Mouse (Mus musculus): ENCODE results near the gene Gdpd3. TPM values are rescaled to one million over a fixed set of nuclear protein-coding genes. Genes with fewer than 3 reads are reported as not detected.

The Gdpd3 gene
- polyA plus RNA-seq, 1 experiment from 2014 or later: 1.5 TPM

DNA sequence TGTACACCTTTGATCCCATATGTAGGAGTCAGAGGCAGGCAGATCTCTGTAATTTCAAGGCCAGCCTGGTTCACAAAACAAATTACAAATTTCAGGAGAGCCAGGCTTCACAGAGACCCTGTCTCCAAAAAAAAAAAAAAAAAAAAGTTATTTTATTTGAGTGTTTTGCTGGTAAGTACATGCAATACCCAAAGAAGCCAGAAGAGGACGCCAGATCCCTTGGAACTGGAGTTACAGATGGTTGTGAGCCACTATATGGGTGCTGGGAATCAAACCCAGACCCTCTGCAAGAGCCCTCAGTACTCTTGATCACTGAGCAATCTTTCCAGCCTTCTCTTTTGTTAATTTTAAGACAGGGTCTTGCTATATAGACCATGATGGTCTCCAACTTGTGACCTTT lies 52.7 kb downstream of the Gdpd3 start:
- H3K36me3 ChIP-seq: no peaks in the 10 kb centered on the region
- H3K4me1 ChIP-seq (replicated peaks): peaks cover 17% of the 10 kb centered on the region
- WGBS: 50% methylated on average over 1 of the region's 1 CpGs
- ATAC-seq (ENCODE audit: low read depth): no peak
- H3K9ac ChIP-seq: no peak overlapping the region
- H3K27ac ChIP-seq (replicated peaks): no peak overlapping the region
- H3K4me2 ChIP-seq: no peak overlapping the region
- H3K9me3 ChIP-seq: 0 out of 2 replicates have a peak, but pooled peaks cover 4% of the 10 kb centered on the region
- no peaks in the 10 kb centered on the region for H3K27me3 ChIP-seq
- no peak overlapping the region for H3K4me3 ChIP-seq

DNA sequence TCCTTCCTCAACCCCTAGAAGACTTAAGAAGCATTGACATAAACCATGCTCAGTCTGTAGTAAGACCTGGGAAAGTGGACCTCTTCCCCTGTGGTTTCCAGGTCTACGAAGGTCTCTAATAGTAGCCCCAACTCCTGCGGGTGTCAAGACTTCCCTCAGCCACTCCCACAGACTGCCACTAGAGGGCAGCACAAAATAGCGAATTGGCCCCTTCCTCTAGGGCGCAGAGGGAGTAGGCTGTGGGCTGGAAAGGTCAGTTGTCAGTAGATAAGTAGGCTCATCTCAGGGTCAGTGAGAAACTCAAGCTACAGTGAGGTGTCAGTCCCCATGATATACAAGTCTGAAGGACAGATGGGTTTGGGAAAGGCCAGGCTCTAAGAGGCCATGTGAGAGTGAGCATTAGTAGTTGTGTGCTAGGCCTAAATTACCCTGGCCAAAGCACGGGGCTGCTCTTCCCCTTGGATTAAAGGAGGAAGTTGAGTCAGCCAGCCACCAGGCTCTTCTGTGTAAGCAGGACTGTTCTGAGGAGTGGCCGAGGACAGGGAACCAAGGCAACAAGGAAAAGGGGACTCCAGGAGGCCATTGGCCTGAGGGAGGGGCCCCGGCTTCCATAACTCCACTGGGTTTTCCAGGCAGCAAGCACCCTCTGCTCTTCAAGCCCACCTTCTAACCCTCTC lies 55.8 kb downstream of the Gdpd3 start:
- Histone ChIP-seq H3K27me3 (no peaks in the 10 kb centered on the region), H3K4me3 (peak overlapping the region; percentile 67), H3K9me3 (0 out of 2 replicates have a peak, but pooled peaks cover 4% of the 10 kb centered on the region), H3K4me1 (replicated peaks) (peaks cover 49% of the 10 kb centered on the region), H3K9ac (peak overlapping the region; percentile 95), H3K36me3 (peaks cover 9% of the 10 kb centered on the region; the same call in 1 of the 2 replicates), H3K27ac (replicated peaks) (peak overlapping the region; percentile 90), H3K4me2 (peak overlapping the region; percentile 71)
- ATAC-seq (ENCODE audit: low read depth): no peak
- 25% methylated on average over 7 of the region's 7 CpGs for WGBS

DNA sequence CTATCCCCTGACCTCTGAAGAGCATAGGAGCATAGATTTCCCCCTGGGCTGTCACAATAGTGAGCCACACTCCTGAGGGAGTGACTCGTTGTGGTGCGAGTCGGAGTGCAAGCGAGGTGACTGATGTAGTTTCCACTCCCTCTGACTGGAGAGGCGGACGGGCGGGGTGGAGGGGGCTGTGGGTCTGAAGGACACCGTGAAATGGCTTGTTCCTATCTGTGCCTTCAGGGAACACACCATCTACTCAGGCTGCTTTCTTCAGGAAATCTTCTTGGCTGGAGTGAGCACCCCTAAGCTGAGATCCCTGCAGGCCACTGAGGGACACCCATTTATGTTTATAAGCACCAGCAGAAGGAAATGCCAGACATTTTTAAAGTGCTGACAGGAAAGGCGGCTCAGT lies 56.6 kb downstream of the Gdpd3 start:
- Histone ChIP-seq H3K9me3 (0 out of 2 replicates have a peak, but pooled peaks cover 4% of the 10 kb centered on the region), H3K9ac (peak overlapping the region; percentile 95), H3K27me3 (no peaks in the 10 kb centered on the region), H3K36me3 (peaks cover 13% of the 10 kb centered on the region; the same call in 1 of the 2 replicates), H3K27ac (replicated peaks) (peak overlapping the region; percentile 90), H3K4me3 (peak overlapping the region; percentile 67), H3K4me2 (peak overlapping the region; percentile 71), H3K4me1 (replicated peaks) (peaks cover 53% of the 10 kb centered on the region)
- peak; percentile 38 for ATAC-seq (ENCODE audit: low read depth)
- WGBS: 11% methylated on average over 9 of the region's 9 CpGs

GRCm38 (mm10) chr7:126823202-126823711 lies 57.1 kb downstream of the Gdpd3 start:
- WGBS: 2% methylated on average over 19 of the region's 19 CpGs
- H3K36me3 ChIP-seq: peaks cover 15% of the 10 kb centered on the region; the same call in 1 of the 2 replicates
- peak overlapping the region; percentile 90 for H3K27ac ChIP-seq (replicated peaks)
- peak overlapping the region; percentile 67 for H3K4me3 ChIP-seq
- H3K4me2 ChIP-seq: peak overlapping the region; percentile 71
- H3K9ac ChIP-seq: peak overlapping the region; percentile 95
- peaks cover 54% of the 10 kb centered on the region for H3K4me1 ChIP-seq (replicated peaks)
- H3K27me3 ChIP-seq: no peaks in the 10 kb centered on the region
- H3K9me3 ChIP-seq: 0 out of 2 replicates have a peak, but pooled peaks cover 4% of the 10 kb centered on the region
- ATAC-seq (ENCODE audit: low read depth): peak; percentile 84

DNA sequence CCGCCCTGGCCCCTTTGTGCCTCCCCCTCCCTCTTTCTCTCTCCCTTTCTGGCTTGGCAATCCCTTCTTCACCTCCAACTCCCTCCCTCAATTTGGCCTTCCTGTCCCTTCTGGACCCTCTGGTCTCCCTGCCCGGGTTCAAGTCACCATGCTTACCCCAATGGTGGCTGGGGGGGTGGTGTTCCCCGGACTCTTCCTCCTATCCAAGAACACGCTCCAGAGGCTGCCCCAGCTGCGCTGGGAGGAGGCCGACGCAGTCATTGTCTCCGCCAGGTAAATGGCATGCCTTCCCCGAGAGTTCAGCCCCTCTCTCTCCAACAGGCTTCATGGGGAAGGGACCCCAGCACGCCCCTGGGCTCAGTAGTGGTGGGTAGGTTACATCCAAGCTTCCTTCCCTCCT lies 57.8 kb downstream of the Gdpd3 start:
- Histone ChIP-seq H3K9me3 (0 out of 2 replicates have a peak, but pooled peaks cover 2% of the 10 kb centered on the region), H3K9ac (peak overlapping the region; percentile 95), H3K36me3 (peaks cover 22% of the 10 kb centered on the region), H3K4me1 (replicated peaks) (peaks cover 54% of the 10 kb centered on the region), H3K27me3 (no peaks in the 10 kb centered on the region; the same call in 1 of the 2 replicates), H3K27ac (replicated peaks) (peak overlapping the region; percentile 90), H3K4me2 (peak overlapping the region; percentile 71), H3K4me3 (peak overlapping the region; percentile 67)
- WGBS: 8% methylated on average over 10 of the region's 10 CpGs
- peak; percentile 16; the same call in 1 of the 2 replicates for ATAC-seq (ENCODE audit: low read depth)

Other genes starting within 250 kb of the Gdpd3 start
- gene Eif3c, start 199.9 kb upstream of the Gdpd3 start, polyA plus RNA-seq (2015; fragmentation: Nextera tagmentation; extraction: Ambion mirVana): 188 and 200 TPM in 2 replicates
- gene Apobr, start 181.4 kb upstream of the Gdpd3 start, polyA plus RNA-seq (2015; fragmentation: Nextera tagmentation; extraction: Ambion mirVana): 0.29 and 0.95 TPM in 2 replicates
- gene Cln3, start 180.5 kb upstream of the Gdpd3 start, polyA plus RNA-seq (2015; fragmentation: Nextera tagmentation; extraction: Ambion mirVana): 26.3 and 27.9 TPM in 2 replicates
- gene Il27, start 171.4 kb upstream of the Gdpd3 start, polyA plus RNA-seq (2015; fragmentation: Nextera tagmentation; extraction: Ambion mirVana): not detected in 2 replicates
- gene Nupr1, start 135.5 kb upstream of the Gdpd3 start, polyA plus RNA-seq (2015; fragmentation: Nextera tagmentation; extraction: Ambion mirVana): 7.1 and 9.6 TPM in 2 replicates
- 48.3 and 51.3 TPM in 2 replicates for gene Sgf29, start 117.0 kb upstream of the Gdpd3 start, polyA plus RNA-seq (2015; fragmentation: Nextera tagmentation; extraction: Ambion mirVana)
- 1.4 and 2.1 TPM in 2 replicates for gene Sult1a1, start 89.9 kb upstream of the Gdpd3 start, polyA plus RNA-seq (2015; fragmentation: Nextera tagmentation; extraction: Ambion mirVana)
- 109 and 143 TPM in 2 replicates for gene Bola2, start 70.9 kb upstream of the Gdpd3 start, polyA plus RNA-seq (2015; fragmentation: Nextera tagmentation; extraction: Ambion mirVana)
- 16.2 and 20.5 TPM in 2 replicates for gene Slx1b, start 70.5 kb upstream of the Gdpd3 start, polyA plus RNA-seq (2015; fragmentation: Nextera tagmentation; extraction: Ambion mirVana)
- gene Coro1a, start 58.5 kb upstream of the Gdpd3 start, polyA plus RNA-seq (2015; fragmentation: Nextera tagmentation; extraction: Ambion mirVana): 92.4 and 107 TPM in 2 replicates
- 97.6 and 108 TPM in 2 replicates for gene Mapk3, start 6.7 kb upstream of the Gdpd3 start, polyA plus RNA-seq (2015; fragmentation: Nextera tagmentation; extraction: Ambion mirVana)
- gene Ypel3, start 10.6 kb downstream of the Gdpd3 start, polyA plus RNA-seq (2015; fragmentation: Nextera tagmentation; extraction: Ambion mirVana): 204 and 215 TPM in 2 replicates
- gene Tbx6, start 15.1 kb downstream of the Gdpd3 start, polyA plus RNA-seq (2015; fragmentation: Nextera tagmentation; extraction: Ambion mirVana): 0.25 and 0.66 TPM in 2 replicates
- 216 and 230 TPM in 2 replicates for gene Ppp4c, start 26.2 kb downstream of the Gdpd3 start, polyA plus RNA-seq (2015; fragmentation: Nextera tagmentation; extraction: Ambion mirVana)
- gene Fam57b, start 31.3 kb downstream of the Gdpd3 start, polyA plus RNA-seq (2015; fragmentation: Nextera tagmentation; extraction: Ambion mirVana): 36.8 and 40.6 TPM in 2 replicates
- not detected in 2 replicates for gene 4930451I11Rik, start 65.3 kb downstream of the Gdpd3 start, polyA plus RNA-seq (2015; fragmentation: Nextera tagmentation; extraction: Ambion mirVana)
- 8.2 and 9.5 TPM in 2 replicates for gene Doc2a, start 81.1 kb downstream of the Gdpd3 start, polyA plus RNA-seq (2015; fragmentation: Nextera tagmentation; extraction: Ambion mirVana)
- gene Hirip3, start 95.6 kb downstream of the Gdpd3 start, polyA plus RNA-seq (2015; fragmentation: Nextera tagmentation; extraction: Ambion mirVana): 19.0 and 19.9 TPM in 2 replicates
- gene Ino80e, start 96.0 kb downstream of the Gdpd3 start, polyA plus RNA-seq (2015; fragmentation: Nextera tagmentation; extraction: Ambion mirVana): 74.3 and 79.1 TPM in 2 replicates
- 48.7 and 50.5 TPM in 2 replicates for gene Taok2, start 118.4 kb downstream of the Gdpd3 start, polyA plus RNA-seq (2015; fragmentation: Nextera tagmentation; extraction: Ambion mirVana)
- 25.3 and 25.7 TPM in 2 replicates for gene Tmem219, start 156.6 kb downstream of the Gdpd3 start, polyA plus RNA-seq (2015; fragmentation: Nextera tagmentation; extraction: Ambion mirVana)
- gene Kctd13, start 162.5 kb downstream of the Gdpd3 start, polyA plus RNA-seq (2015; fragmentation: Nextera tagmentation; extraction: Ambion mirVana): 94.3 and 99.3 TPM in 2 replicates
- 5.6 and 6.6 TPM in 2 replicates for gene Asphd1, start 183.2 kb downstream of the Gdpd3 start, polyA plus RNA-seq (2015; fragmentation: Nextera tagmentation; extraction: Ambion mirVana)
- 34.7 and 35.1 TPM in 2 replicates for gene Sez6l2, start 184.2 kb downstream of the Gdpd3 start, polyA plus RNA-seq (2015; fragmentation: Nextera tagmentation; extraction: Ambion mirVana)
- 121 and 124 TPM in 2 replicates for gene Cdipt, start 209.6 kb downstream of the Gdpd3 start, polyA plus RNA-seq (2015; fragmentation: Nextera tagmentation; extraction: Ambion mirVana)
- gene Cdiptos, start 209.8 kb downstream of the Gdpd3 start, polyA plus RNA-seq (2015; fragmentation: Nextera tagmentation; extraction: Ambion mirVana): 1.2 and 1.4 TPM in 2 replicates
- 6.6 and 7.2 TPM in 2 replicates for gene Mvp, start 248.3 kb downstream of the Gdpd3 start, polyA plus RNA-seq (2015; fragmentation: Nextera tagmentation; extraction: Ambion mirVana)